Mouse (Mus musculus) midbrain, embryonic 13.5 days (tissue): ENCODE measurements around the gene Raly. TPM values are rescaled to one million over a fixed set of nuclear protein-coding genes. Genes with fewer than 3 reads are reported as not detected.

ENCODE experiments used
- ATAC-seq: fragments of 200-750 bp; cut with Nextera tagmentation; 2 replicates; pipeline ENCODE4 v1.8.0; 2017; ENCODE audit warnings: mild to moderate bottlenecking, moderate TSS enrichment, moderate library complexity
- H3K27ac ChIP-seq: fragments of 300-500 bp; sonication (generic); 2 replicates; pipeline ENCODE4 v1.5.1; 2015; ENCODE audit warnings: inconsistent platforms, mild to moderate bottlenecking, moderate library complexity
- H3K27me3 ChIP-seq: fragments of 300-500 bp; sonication (generic); 2 replicates; pipeline ENCODE4 v1.6.1; 2015; ENCODE audit warnings: mild to moderate bottlenecking, inconsistent platforms
- H3K36me3 ChIP-seq: fragments of 300-500 bp; sonication (generic); 2 replicates; pipeline ENCODE4 v1.6.1; 2015; ENCODE audit warnings: mild to moderate bottlenecking, inconsistent platforms
- H3K4me1 ChIP-seq: fragments of 300-500 bp; sonication (generic); replicated peaks from 2 replicates; pipeline ENCODE4 v1.6.1; 2015; ENCODE audit warnings: inconsistent platforms
- H3K4me2 ChIP-seq: fragments of 300-500 bp; sonication (generic); replicated peaks from 2 replicates; pipeline ENCODE4 v1.6.1; 2015; ENCODE audit warnings: moderate library complexity, mild to moderate bottlenecking, inconsistent platforms
- H3K4me3 ChIP-seq: fragments of 300-500 bp; sonication (generic); replicated peaks from 2 replicates; pipeline ENCODE4 v1.5.1; 2015; ENCODE audit warnings: mild to moderate bottlenecking, inconsistent platforms
- H3K9ac ChIP-seq: fragments of 300-500 bp; sonication (generic); replicated peaks from 2 replicates; pipeline ENCODE4 v1.6.1; 2015; ENCODE audit warnings: mild to moderate bottlenecking, inconsistent platforms
- H3K9me3 ChIP-seq: fragments of 300-500 bp; sonication (generic); 2 replicates; pipeline ENCODE4 v1.6.1; 2016; ENCODE audit warnings: mild to moderate bottlenecking, inconsistent platforms
- WGBS: fragments of 180-500 bp; shearing (Covaris S2); methylation state at CpG from one replicate; pipeline ENCODE4 v1.1.7; 2015; 5-methylcytosine and 5-hydroxymethylcytosine counted together
- polyA plus RNA-seq: library from polyadenylated mRNA; unstranded; fragments of >200 nt; fragmentation: Nextera tagmentation; extraction: Ambion mirVana; gene quantifications from 2 replicates; pipeline ENCODE4 v1.2.1, GENCODE M21; 2015

Raly gene
- polyA plus RNA-seq = 28.1 and 39.1 TPM in 2 replicates

DNA sequence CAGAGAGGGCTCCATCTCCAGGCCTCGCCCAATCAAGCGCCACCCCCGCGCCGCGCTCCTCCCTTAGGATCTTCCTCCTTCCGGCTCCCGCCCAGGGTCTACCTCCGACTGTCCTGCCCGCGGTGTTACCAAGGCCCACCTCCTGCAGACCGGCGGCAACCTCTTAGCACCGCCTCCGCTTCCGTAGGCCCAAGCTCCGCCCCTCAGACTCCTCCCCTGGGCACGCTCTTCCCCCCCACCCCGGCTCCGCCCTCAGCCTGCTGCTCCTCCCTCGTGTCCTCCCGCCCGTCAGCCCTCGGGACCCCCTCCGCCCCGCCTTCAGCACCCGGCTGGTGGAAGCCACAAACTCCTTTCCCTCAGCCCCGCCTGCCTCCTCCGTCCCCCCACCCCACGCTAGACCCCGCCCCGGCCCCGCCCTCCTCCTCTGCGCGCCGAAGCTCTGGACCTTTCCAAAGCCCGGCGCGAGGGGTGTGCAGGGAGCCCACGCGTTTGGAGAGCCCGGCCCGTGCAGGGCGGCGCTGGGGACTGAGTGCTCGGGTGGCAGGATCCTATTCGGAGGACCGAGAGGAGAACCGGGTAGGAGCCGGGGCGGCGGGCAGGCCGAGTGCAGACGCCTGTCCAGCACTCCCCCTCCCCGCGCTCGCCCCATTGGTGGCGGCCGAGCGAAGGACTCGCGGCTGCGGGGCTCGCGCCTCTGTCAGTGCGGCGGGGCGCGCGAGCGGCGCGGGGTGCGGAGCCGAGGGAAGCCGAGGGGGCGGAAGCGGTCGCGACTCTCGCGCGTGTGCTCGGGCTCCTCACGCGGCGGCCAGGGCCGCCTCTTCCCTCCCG lies at the start of gene Raly, which contains the start of gene a:
Gene Raly, plus strand, starts transcription at position 441 of the 828 bp plus-strand sequence.
Gene a, plus strand, starts transcription at position 747 of the 828 bp plus-strand sequence.
- Histone ChIP-seq H3K9me3 (no peaks in the 10 kb centered on the region), H3K27me3 (no peaks in the 10 kb centered on the region), H3K27ac (peak within 1 kb of the TSS; percentile 97), H3K4me2 (peak within 1 kb of the TSS; percentile 79), H3K36me3 (no peaks in the 10 kb centered on the region), H3K4me1 (peaks cover 47% of the 10 kb centered on the region), H3K4me3 (peak within 1 kb of the TSS; percentile 99), H3K9ac (peak within 1 kb of the TSS; percentile 95)
- peak; percentile 97 for ATAC-seq
- WGBS = 1% methylated on average over 66 of the region's 89 CpGs

DNA sequence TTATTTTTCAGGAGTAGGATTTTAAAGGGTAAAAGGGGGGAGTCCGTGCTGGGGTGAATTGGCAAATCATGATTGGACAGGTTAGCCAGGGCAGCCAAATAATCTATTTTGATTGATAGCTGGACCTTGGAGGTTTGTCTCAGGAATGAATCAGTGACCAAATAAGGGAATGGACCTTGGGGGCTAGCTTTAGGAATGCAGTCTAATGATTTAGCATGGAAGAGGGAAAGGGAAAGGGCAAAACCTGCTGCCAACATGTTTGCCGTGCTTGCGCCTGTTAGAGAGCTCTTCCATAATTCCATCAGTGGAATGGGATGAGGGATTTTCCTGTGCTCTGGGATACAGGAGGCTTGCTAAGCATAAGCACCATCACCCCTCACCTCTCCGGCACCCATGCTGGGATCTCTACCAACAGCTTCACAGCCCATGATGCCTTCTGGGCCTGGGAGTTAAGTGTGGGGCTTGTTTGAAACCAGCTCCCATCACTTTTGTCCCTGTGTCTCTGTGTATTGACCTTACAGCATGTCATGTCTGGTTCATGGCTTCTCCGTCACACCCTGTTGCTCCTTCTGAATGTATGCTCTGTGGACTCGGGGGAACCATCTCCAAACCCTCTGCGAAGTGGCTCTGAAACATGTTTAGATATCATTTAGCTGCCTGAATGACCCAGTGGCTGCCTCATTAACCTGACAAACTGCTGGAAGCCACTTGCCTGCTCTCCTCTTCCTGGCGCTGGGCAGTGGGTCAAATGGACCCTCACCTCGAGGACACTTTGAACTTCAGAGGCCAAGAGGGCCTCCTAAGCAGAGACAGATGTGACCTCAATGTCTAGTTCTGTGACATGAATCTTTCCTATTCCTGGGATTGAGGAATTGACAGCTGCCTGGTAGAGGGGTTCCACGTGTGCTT lies 47.7 kb upstream of the Raly start:
- Histone ChIP-seq H3K9me3 (no peaks in the 10 kb centered on the region), H3K9ac (no peak overlapping the region), H3K4me2 (no peak overlapping the region), H3K36me3 (no peaks in the 10 kb centered on the region), H3K27ac (no peak overlapping the region), H3K4me1 (no peaks in the 10 kb centered on the region; the same call in 1 of the 2 replicates), H3K27me3 (no peaks in the 10 kb centered on the region), H3K4me3 (no peak overlapping the region)
- ATAC-seq = no peak
- 82% methylated on average over 10 of the region's 10 CpGs for WGBS

DNA sequence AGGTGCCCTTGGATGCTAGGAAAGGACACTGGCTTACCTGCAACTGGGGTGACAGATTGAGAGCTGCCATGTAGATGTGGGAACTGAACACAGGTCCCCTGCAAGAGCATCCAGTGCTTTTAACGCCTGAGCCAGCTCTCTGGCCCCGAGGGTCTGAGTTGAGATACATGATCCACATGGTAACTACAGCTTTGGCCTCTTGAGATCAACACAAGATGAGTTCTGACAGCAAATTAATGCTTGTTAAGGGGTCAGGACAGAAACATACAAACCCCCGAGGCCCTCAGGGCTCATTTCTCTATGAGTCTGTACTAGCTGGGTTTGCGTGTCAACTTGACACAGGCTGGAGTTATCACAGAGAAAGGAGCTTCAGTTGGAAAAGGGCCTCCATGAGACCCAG lies 47.0 kb upstream of the Raly start:
- ATAC-seq = no peak
- H3K27me3 ChIP-seq = no peaks in the 10 kb centered on the region
- no peaks in the 10 kb centered on the region for H3K36me3 ChIP-seq
- no peaks in the 10 kb centered on the region for H3K9me3 ChIP-seq
- H3K27ac ChIP-seq = no peak overlapping the region
- no peak overlapping the region for H3K4me2 ChIP-seq
- H3K9ac ChIP-seq = no peak overlapping the region
- H3K4me3 ChIP-seq = no peak overlapping the region
- WGBS = 81% methylated on average over 4 of the region's 4 CpGs
- peaks cover 1% of the 10 kb centered on the region for H3K4me1 ChIP-seq

DNA sequence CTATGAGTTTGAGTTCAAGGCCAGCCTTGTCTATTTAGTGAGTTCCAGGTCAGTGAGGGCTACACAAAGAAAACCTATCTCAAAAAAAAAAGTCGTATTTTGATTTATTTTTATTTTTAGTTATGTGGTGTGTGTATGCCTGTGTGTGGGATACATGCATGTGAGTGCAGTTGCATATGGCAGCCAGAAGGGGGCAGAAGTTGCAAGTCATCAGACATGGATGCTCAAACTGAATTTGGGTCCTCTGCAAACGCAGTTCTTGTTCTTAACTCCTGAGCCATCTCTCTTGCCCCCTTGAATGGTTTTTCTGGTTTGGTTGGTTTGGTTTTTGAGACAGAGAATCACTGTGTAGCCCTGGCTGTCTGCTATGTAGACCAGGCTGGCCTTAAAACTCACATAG lies 42.5 kb upstream of the Raly start:
- no peak overlapping the region for H3K4me2 ChIP-seq
- no peaks in the 10 kb centered on the region for H3K36me3 ChIP-seq
- no peaks in the 10 kb centered on the region for H3K27me3 ChIP-seq
- no peak overlapping the region for H3K9ac ChIP-seq
- no peak for ATAC-seq
- H3K4me3 ChIP-seq = no peak overlapping the region
- no peak overlapping the region for H3K27ac ChIP-seq
- WGBS = 89% methylated on average over 2 of the region's 2 CpGs
- peaks cover 20% of the 10 kb centered on the region for H3K4me1 ChIP-seq
- no peaks in the 10 kb centered on the region for H3K9me3 ChIP-seq

DNA sequence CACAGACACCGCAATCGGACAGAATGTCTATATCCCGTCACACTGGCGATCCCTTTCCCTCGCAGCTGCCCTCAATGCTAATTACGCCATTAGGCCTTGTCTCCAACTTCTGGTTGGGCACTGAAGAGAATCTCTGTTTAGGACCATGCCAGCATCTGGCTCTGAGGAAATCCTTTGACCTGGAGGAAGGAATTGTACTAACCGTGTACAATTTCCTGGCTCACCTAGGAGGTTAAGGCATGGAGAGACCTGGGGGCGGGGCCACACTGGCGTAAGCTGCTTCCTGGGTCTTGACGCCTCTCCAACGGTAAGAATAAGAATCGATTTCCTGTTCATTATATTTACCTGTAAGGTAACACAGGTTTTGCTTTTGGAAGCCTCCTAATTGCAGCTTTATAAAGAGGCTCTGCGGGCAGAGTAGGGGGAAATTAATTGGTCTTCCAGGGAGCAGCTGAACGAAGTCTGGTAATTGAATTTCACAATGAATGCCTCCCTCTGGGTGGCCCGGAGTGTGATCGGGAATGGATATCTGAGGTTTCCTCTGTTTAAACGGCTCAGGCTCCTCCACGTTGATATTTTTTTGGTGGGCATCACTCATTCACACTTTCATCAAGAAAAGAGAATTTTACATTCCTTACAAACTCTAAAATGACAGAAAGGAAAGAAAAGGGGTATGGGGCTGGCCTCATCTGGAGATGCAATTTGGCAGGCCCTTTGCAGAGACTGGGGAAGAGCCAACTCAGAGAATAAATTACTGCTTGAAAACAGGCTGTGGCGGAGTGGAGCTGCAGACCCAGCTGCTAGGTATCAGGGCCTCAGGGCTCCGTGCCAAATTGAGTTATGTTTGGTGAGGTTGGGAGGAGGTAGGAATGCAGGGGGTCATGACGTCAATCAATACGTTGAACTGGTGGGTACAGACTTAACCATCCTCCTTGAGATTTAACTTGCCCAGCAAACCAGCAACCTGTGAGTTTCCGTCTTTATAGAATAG lies 41.6 kb upstream of the Raly start:
- ATAC-seq = peak; percentile 69
- Histone ChIP-seq H3K27me3 (no peaks in the 10 kb centered on the region), H3K9ac (no peak overlapping the region), H3K27ac (peak overlapping the region; percentile 67), H3K4me1 (peaks cover 20% of the 10 kb centered on the region), H3K36me3 (no peaks in the 10 kb centered on the region), H3K4me3 (no peak overlapping the region), H3K4me2 (peak overlapping the region; percentile 5; the same call in 1 of the 2 replicates), H3K9me3 (no peaks in the 10 kb centered on the region)
- 54% methylated on average over 23 of the region's 23 CpGs for WGBS

DNA sequence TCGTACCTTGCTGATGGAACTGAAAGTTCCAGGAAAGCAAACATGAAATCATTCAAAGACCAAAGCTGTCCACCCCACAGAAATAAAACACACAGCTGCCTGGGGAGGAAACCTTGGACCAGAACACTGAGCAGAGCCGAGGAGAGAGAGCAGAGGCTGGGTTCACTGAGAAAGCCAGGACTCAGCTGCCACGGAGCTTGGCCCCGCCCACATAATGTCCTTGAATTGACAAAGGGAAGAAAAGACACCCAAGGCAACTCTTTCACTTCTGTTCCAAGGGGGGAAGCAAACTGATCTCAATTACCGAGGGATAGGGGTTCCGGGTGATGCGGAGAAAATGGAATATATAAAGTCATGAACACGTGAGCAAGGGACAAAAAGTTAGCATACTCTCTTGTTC lies 39.0 kb upstream of the Raly start:
- Histone ChIP-seq H3K4me2 (no peak overlapping the region), H3K36me3 (no peaks in the 10 kb centered on the region), H3K27me3 (no peaks in the 10 kb centered on the region), H3K9me3 (no peaks in the 10 kb centered on the region), H3K9ac (no peak overlapping the region), H3K4me3 (no peak overlapping the region), H3K4me1 (peaks cover 20% of the 10 kb centered on the region), H3K27ac (no peak overlapping the region)
- ATAC-seq = no peak
- WGBS = 51% methylated on average over 8 of the region's 8 CpGs

DNA sequence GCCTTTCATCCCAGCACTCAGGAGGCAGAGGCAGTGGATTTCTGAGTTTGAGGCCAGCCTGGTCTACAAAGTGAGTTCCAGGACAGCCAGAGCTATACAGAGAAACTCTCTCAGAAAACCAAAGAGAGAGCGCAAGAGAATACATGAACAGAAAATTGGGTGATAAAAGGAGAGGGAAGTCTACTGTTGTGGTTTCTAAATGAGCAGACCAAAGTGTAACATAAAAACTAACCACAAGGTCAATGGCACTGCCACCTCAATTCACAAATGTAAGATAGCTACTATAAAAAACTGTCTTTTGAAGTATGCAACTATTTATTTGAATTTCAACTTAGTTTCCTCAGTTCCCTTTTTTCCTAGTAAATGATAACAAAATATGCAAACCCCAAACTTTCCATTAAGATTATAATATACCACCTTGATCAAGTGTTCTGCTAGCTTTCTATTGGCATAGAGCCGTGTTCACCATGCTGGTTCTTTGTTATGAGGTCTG lies 36.8 kb upstream of the Raly start:
- Histone ChIP-seq H3K4me1 (peaks cover 16% of the 10 kb centered on the region), H3K4me3 (no peak overlapping the region), H3K9me3 (no peaks in the 10 kb centered on the region), H3K27ac (no peak overlapping the region), H3K27me3 (no peaks in the 10 kb centered on the region), H3K4me2 (no peak overlapping the region), H3K9ac (no peak overlapping the region), H3K36me3 (no peaks in the 10 kb centered on the region)
- WGBS = 93% methylated on average over 2 of the region's 2 CpGs
- no peak for ATAC-seq

DNA sequence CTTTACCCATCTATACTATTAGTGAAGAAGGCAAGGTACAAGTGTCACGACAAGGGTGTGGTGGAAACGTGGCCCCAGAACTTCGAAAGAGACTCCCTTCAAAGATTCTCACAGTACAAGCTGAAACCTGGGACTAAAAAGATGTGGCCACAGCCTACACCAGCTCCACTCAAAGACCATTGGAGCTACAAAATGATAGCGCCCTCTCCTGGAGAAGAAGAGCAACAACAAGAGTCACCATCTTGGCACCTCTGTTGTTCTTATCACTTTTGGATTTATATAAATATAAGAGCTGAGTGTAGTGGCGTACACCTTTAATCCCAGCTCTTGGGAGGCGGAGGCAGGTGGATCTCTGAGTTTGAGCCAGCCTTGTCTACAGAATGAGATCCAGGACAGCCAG lies 35.1 kb upstream of the Raly start:
- H3K9me3 ChIP-seq = no peaks in the 10 kb centered on the region
- H3K27me3 ChIP-seq = no peaks in the 10 kb centered on the region
- H3K4me1 ChIP-seq = 0 out of 2 replicates have a peak, but pooled peaks cover 5% of the 10 kb centered on the region
- H3K9ac ChIP-seq = no peak overlapping the region
- H3K4me2 ChIP-seq = no peak overlapping the region
- no peak overlapping the region for H3K4me3 ChIP-seq
- WGBS = 56% methylated on average over 6 of the region's 6 CpGs
- H3K27ac ChIP-seq = no peak overlapping the region
- no peaks in the 10 kb centered on the region for H3K36me3 ChIP-seq
- no peak for ATAC-seq

DNA sequence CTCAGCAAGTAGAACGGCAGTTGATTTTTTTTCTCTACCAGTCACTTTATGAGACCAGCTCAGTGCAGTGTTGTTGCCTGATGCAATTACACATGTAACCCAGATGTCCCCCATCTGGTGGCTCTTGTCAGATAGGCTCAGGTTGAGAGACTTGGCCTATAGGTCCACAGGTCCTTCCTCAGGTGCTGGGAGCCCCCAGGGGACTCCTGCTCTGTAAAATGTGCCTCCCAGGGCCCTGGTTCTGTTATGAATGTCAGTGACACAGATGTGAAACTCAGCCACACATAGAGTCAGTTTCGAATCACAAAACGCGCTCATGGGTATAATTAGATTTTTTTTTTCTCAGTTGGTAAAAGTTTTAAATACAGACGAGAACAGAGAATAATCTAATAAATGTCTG lies 33.2 kb upstream of the Raly start:
- WGBS = 92% methylated on average over 5 of the region's 5 CpGs
- ATAC-seq = no peak
- no peaks in the 10 kb centered on the region for H3K4me1 ChIP-seq
- H3K4me3 ChIP-seq = no peak overlapping the region
- no peak overlapping the region for H3K27ac ChIP-seq
- H3K4me2 ChIP-seq = no peak overlapping the region
- no peaks in the 10 kb centered on the region for H3K27me3 ChIP-seq
- no peak overlapping the region for H3K9ac ChIP-seq
- H3K36me3 ChIP-seq = no peaks in the 10 kb centered on the region
- H3K9me3 ChIP-seq = no peaks in the 10 kb centered on the region

DNA sequence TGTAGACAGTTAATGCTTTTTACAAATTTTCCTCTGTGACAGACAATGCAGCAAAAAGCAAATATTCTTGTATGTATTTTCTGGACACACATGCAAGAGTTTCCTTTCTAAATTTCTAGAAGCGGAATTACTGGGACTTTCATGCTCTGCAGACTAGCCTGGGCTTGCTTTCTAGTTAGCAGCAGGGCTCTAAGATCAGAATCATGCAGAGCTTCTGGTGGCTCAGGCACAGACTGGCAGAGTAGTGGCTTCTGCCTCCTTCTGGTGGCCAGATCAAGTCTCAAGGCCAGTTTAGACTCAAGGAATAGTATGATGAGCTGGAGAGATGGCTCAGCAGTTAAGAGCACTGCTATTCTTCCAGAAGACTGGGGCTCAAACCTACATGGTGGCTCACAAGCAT lies 32.4 kb upstream of the Raly start:
- no peaks in the 10 kb centered on the region for H3K36me3 ChIP-seq
- no peak overlapping the region for H3K9ac ChIP-seq
- H3K4me3 ChIP-seq = no peak overlapping the region
- 89% methylated on average over 1 of the region's 1 CpGs for WGBS
- no peak overlapping the region for H3K27ac ChIP-seq
- H3K9me3 ChIP-seq = no peaks in the 10 kb centered on the region
- no peaks in the 10 kb centered on the region for H3K27me3 ChIP-seq
- no peak for ATAC-seq
- H3K4me2 ChIP-seq = no peak overlapping the region
- H3K4me1 ChIP-seq = no peaks in the 10 kb centered on the region

DNA sequence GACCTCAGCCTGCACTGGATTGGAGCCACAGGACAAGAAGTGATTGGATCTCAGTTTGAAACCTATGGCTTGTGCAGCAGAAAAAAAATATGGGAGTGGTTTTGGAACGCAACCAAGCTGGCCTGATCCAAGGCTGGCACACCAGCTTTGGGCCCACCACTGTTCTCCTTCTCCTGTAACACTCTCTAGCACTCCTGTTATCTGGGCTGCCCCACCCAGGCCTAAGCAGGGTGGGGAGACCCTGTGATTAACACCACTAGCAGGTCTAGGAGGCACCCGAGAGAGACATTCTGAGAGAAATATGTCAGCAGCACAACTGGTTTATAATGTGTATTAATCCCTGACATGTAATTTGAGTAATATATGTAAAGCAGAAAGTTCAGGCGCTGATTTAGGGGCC lies 27.7 kb upstream of the Raly start:
- Histone ChIP-seq H3K4me2 (no peak overlapping the region), H3K4me1 (no peaks in the 10 kb centered on the region), H3K27ac (no peak overlapping the region), H3K9me3 (no peaks in the 10 kb centered on the region), H3K27me3 (no peaks in the 10 kb centered on the region), H3K36me3 (no peaks in the 10 kb centered on the region), H3K9ac (no peak overlapping the region), H3K4me3 (no peak overlapping the region)
- WGBS = 85% methylated on average over 3 of the region's 3 CpGs
- no peak for ATAC-seq
